Mouse (Mus musculus): Measurements from ENCODE around the gene H2-Oa. TPM values are rescaled to one million over a fixed set of nuclear protein-coding genes. Genes with fewer than 3 reads are reported as not detected.
A peak's percentile ranks its signal among the peaks of the same experiment; 100 is the strongest.

The H2-Oa gene
- polyA plus RNA-seq, 1 experiment, result 0.04 TPM

DNA sequence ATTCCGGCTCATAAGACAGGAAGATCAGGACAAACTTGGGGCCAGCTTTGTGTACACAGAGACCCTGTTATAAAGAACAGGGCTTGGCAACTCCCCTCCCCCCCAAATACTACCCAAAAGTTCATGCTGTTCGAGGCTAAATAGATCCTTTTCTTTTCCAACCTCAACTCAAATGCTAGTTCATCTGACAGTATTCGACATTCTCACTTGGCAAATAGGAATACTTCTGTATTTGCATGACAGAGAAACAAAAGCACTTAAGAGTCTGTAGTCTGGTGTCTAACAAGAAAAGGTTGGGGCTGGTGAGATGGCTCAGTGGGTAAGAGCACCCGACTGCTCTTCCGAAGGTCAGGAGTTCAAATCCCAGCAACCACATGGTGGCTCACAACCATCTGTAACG lies 16.3 kb downstream of the H2-Oa start:
- Histone ChIP-seq H3K9me3 (ENCODE audit: control insufficient read depth, low read length) (no peaks in the 10 kb centered on the region), H3K36me3 (ENCODE audit: control insufficient read depth) (peaks cover 51% of the 10 kb centered on the region), H3K27me3 (ENCODE audit: control insufficient read depth) (no peaks in the 10 kb centered on the region; the same call in 1 of the 2 replicates), H3K4me3 (replicated peaks) (no peak overlapping the region), H3K4me1 (ENCODE audit: control insufficient read depth) (peaks cover 2% of the 10 kb centered on the region)
- TF ChIP-seq GATA1 (IDR thresholded peaks at IDR 0.05; ENCODE audit: low read length) (no peak), TAL1 (IDR thresholded peaks at IDR 0.05; ENCODE audit: low read length) (no peak)

DNA sequence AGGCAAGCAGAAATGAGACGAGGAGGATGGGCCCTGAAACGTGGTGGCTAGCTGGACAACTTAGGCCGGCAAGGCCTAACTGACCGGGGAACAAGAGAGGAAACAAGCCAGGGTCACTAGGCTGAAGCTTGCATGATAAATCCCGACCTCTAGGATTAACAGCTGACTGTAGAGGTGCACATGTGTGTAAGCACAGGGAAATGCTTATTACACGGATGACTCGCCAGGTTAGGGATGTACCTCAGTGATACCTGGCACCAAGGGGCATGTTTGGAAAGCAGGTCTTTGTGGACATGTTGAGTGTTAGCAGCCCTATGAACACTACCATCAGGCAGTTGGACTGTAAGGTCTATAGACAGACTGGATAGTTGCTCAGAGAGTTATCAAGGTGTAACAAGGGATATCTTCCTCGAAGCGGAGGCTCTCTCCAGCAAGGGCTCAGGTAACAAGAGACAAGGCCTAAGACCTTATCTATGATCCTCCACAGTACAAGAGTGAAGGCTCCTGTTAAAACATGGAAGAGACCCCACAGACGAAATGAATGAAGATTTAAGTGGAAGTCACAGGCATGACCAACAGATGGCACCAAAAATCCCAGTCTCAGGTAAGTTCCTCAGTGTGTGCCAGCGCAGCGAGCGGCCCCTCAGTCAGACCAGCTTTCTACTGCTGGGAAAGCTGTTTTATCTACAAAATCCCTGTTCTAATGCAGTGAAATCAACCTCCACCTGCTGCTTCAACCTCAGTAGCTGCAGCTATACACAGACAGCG lies 17.1 kb downstream of the H2-Oa start:
- H3K4me1 ChIP-seq (ENCODE audit: control insufficient read depth), result peaks cover 2% of the 10 kb centered on the region
- H3K27me3 ChIP-seq (ENCODE audit: control insufficient read depth), result no peaks in the 10 kb centered on the region; the same call in 1 of the 2 replicates
- H3K36me3 ChIP-seq (ENCODE audit: control insufficient read depth), result peaks cover 59% of the 10 kb centered on the region
- no peak for TF ChIP-seq GATA1 (IDR thresholded peaks at IDR 0.05; ENCODE audit: low read length)
- no peak for TF ChIP-seq TAL1 (IDR thresholded peaks at IDR 0.05; ENCODE audit: low read length)
- no peaks in the 10 kb centered on the region for H3K9me3 ChIP-seq (ENCODE audit: control insufficient read depth, low read length)
- H3K4me3 ChIP-seq (replicated peaks), result no peak overlapping the region

GRCm38 (mm10) chr17:34109806-34110195 lies 17.7 kb downstream of the H2-Oa start:
- no peak overlapping the region for H3K4me3 ChIP-seq (replicated peaks)
- no peaks in the 10 kb centered on the region; the same call in 1 of the 2 replicates for H3K27me3 ChIP-seq (ENCODE audit: control insufficient read depth)
- H3K4me1 ChIP-seq (ENCODE audit: control insufficient read depth), result peaks cover 4% of the 10 kb centered on the region
- H3K36me3 ChIP-seq (ENCODE audit: control insufficient read depth), result peaks cover 64% of the 10 kb centered on the region
- TF ChIP-seq GATA1 (IDR thresholded peaks at IDR 0.05; ENCODE audit: low read length) (no peak), TAL1 (IDR thresholded peaks at IDR 0.05; ENCODE audit: low read length) (no peak)
- no peaks in the 10 kb centered on the region for H3K9me3 ChIP-seq (ENCODE audit: control insufficient read depth, low read length)

GRCm38 (mm10) chr17:34110309-34110708 lies 18.2 kb downstream of the H2-Oa start:
- no peaks in the 10 kb centered on the region for H3K9me3 ChIP-seq (ENCODE audit: control insufficient read depth, low read length)
- TF ChIP-seq TAL1 (IDR thresholded peaks at IDR 0.05; ENCODE audit: low read length) (no peak), GATA1 (IDR thresholded peaks at IDR 0.05; ENCODE audit: low read length) (no peak)
- H3K4me3 ChIP-seq (replicated peaks), result no peak overlapping the region
- H3K27me3 ChIP-seq (ENCODE audit: control insufficient read depth), result no peaks in the 10 kb centered on the region; the same call in 1 of the 2 replicates
- peaks cover 9% of the 10 kb centered on the region for H3K4me1 ChIP-seq (ENCODE audit: control insufficient read depth)
- H3K36me3 ChIP-seq (ENCODE audit: control insufficient read depth), result peaks cover 69% of the 10 kb centered on the region

- Histone ChIP-seq H3K9me3 (ENCODE audit: control insufficient read depth, low read length) (no peaks in the 10 kb centered on the region), H3K4me3 (replicated peaks) (no peak overlapping the region), H3K27me3 (ENCODE audit: control insufficient read depth) (no peaks in the 10 kb centered on the region), H3K36me3 (ENCODE audit: control insufficient read depth) (peaks cover 99% of the 10 kb centered on the region), H3K4me1 (ENCODE audit: control insufficient read depth) (peaks cover 36% of the 10 kb centered on the region)
- no peak for TF ChIP-seq GATA1 (IDR thresholded peaks at IDR 0.05; ENCODE audit: low read length)
- TF ChIP-seq TAL1 (IDR thresholded peaks at IDR 0.05; ENCODE audit: low read length), result no peak
These were observed 22.0 kb downstream of the H2-Oa start for GRCm38 (mm10) chr17:34114114-34114513.

- Histone ChIP-seq H3K36me3 (ENCODE audit: control insufficient read depth) (peaks cover 71% of the 10 kb centered on the region), H3K4me3 (replicated peaks) (peak overlapping the region; percentile 100), H3K27me3 (ENCODE audit: control insufficient read depth) (no peaks in the 10 kb centered on the region), H3K4me1 (ENCODE audit: control insufficient read depth) (peaks cover 61% of the 10 kb centered on the region), H3K9me3 (ENCODE audit: control insufficient read depth, low read length) (no peaks in the 10 kb centered on the region)
- TF ChIP-seq GATA1 (IDR thresholded peaks at IDR 0.05; ENCODE audit: low read length) (no peak), TAL1 (IDR thresholded peaks at IDR 0.05; ENCODE audit: low read length) (no peak)
These were observed 24.7 kb downstream of the H2-Oa start for GRCm38 (mm10) chr17:34116736-34117370.

GRCm38 (mm10) chr17:34117421-34118112 lies 25.4 kb downstream of the H2-Oa start:
- no peaks in the 10 kb centered on the region for H3K9me3 ChIP-seq (ENCODE audit: control insufficient read depth, low read length)
- TF ChIP-seq GATA1 (IDR thresholded peaks at IDR 0.05; ENCODE audit: low read length), result no peak
- TF ChIP-seq TAL1 (IDR thresholded peaks at IDR 0.05; ENCODE audit: low read length), result no peak
- peaks cover 64% of the 10 kb centered on the region for H3K36me3 ChIP-seq (ENCODE audit: control insufficient read depth)
- H3K27me3 ChIP-seq (ENCODE audit: control insufficient read depth), result no peaks in the 10 kb centered on the region
- peaks cover 66% of the 10 kb centered on the region for H3K4me1 ChIP-seq (ENCODE audit: control insufficient read depth)
- peak overlapping the region; percentile 100 for H3K4me3 ChIP-seq (replicated peaks)

GRCm38 (mm10) chr17:34118113-34118872 lies 26.2 kb downstream of the H2-Oa start:
- Histone ChIP-seq H3K4me3 (replicated peaks) (peak overlapping the region; percentile 100), H3K4me1 (ENCODE audit: control insufficient read depth) (peaks cover 73% of the 10 kb centered on the region), H3K9me3 (ENCODE audit: control insufficient read depth, low read length) (no peaks in the 10 kb centered on the region), H3K36me3 (ENCODE audit: control insufficient read depth) (peaks cover 57% of the 10 kb centered on the region), H3K27me3 (ENCODE audit: control insufficient read depth) (no peaks in the 10 kb centered on the region)
- TF ChIP-seq GATA1 (IDR thresholded peaks at IDR 0.05; ENCODE audit: low read length) (no peak), TAL1 (IDR thresholded peaks at IDR 0.05; ENCODE audit: low read length) (no peak)
